Comparison of ENCODE assay signal across 14 mouse cellular contexts in the genomic region with DNA sequence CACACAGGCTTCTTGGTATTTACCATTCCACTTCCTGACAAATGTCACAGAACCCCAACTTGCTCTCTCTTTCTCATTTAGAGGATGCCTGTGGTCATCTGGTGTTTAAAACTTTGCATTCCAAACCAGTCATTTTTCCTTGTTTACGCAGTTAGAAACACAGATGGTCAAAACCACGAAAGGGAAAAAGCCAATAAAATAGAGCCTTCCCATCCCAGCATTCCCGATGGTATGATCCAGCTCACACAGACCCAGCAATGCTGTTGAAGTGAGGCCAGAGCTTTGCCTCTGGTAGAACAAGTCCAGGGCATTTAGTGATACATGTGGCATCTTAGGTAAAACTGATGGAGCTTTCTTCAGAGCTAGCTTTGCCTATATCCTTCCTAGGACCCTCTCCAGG. TPM values are rescaled to one million over a fixed set of nuclear protein-coding genes. Genes with fewer than 3 reads are reported as not detected.
DNase-seq lines count a peak whose midpoint lies in the region; ATAC-seq and TF ChIP-seq lines count a peak whose summit lies in the region.
"Had no signal": no experiment of that assay in that cellular context is flagged by ENCODE, and none has a peak within 500 bp of the region (broad histone marks: within the 10 kb centered on the region; RNA-seq: fewer than 3 reads in every experiment).

No protein-coding gene starts in this region.

- TF ChIP-seq EP300 in heart, adult 2 months (IDR thresholded peaks at IDR 0.05; ENCODE audit: insufficient read depth, low read depth, low read length) = no peak

- peaks cover 2% of the 10 kb centered on the region for H3K79me2 ChIP-seq in heart, adult 2 months (replicated peaks; ENCODE audit: control insufficient read depth, insufficient read depth, low read length)

- H3K27me3 ChIP-seq in heart, adult 2 months (ENCODE audit: control insufficient read depth, insufficient read depth, low read length) = no peaks in the 10 kb centered on the region
- H3K27me3 ChIP-seq in forebrain, embryonic 16.5 days (replicated peaks; ENCODE audit: control insufficient read depth, insufficient read depth, low read length) = no peaks in the 10 kb centered on the region
- H3K27me3 ChIP-seq in small intestine, adult 2 months (ENCODE audit: control insufficient read depth, insufficient read depth, low read length) = no peaks in the 10 kb centered on the region
- H3K27me3 ChIP-seq: heart, embryonic 13.5 days had no signal

- no peak for TF ChIP-seq CTCF in heart, adult 2 months (IDR thresholded peaks at IDR 0.05)
- TF ChIP-seq CTCF in small intestine, adult 2 months (IDR thresholded peaks at IDR 0.05; ENCODE audit: extremely low read depth, insufficient read length, insufficient replicate concordance, low read depth, low read length) = no peak

- WGBS in heart, adult 2 months = 64% methylated on average over 3 of the region's 3 CpGs
- 65% methylated on average over 3 of the region's 3 CpGs for WGBS in forebrain, embryonic 16.5 days
- 70% methylated on average over 3 of the region's 3 CpGs for WGBS in small intestine, adult 2 months

- no peak overlapping the region for H3K4me2 ChIP-seq in forebrain, embryonic 16.5 days (ENCODE audit: low read length)
- H3K4me2 ChIP-seq: heart, embryonic 13.5 days had no signal

- no peak overlapping the region for H3K9ac ChIP-seq in heart, adult 2 months (ENCODE audit: low read depth, low read length)
- H3K9ac ChIP-seq in forebrain, embryonic 16.5 days (replicated peaks; ENCODE audit: low read depth, low read length) = no peak overlapping the region
- H3K9ac ChIP-seq: heart, embryonic 13.5 days had no signal

- peaks cover 4% of the 10 kb centered on the region for H3K4me1 ChIP-seq in heart, adult 2 months (ENCODE audit: control insufficient read depth, insufficient read depth, low read length)
- peaks cover 8% of the 10 kb centered on the region for H3K4me1 ChIP-seq in forebrain, embryonic 16.5 days (replicated peaks; ENCODE audit: control insufficient read depth, insufficient read depth, low read length)
- peaks cover 4% of the 10 kb centered on the region; the same call in 1 of the 2 replicates for H3K4me1 ChIP-seq in small intestine, adult 2 months (ENCODE audit: control insufficient read depth, insufficient read depth, insufficient read length, low read length)
- H3K4me1 ChIP-seq: heart, embryonic 13.5 days had no signal

- peak overlapping the region; percentile 9; the same call in 1 of the 2 replicates for H3K27ac ChIP-seq in heart, adult 2 months
- peak overlapping the region; percentile 69 for H3K27ac ChIP-seq in forebrain, embryonic 16.5 days (ENCODE audit: low read length)
- peak overlapping the region; percentile 69 for H3K27ac ChIP-seq in small intestine, adult 2 months (ENCODE audit: insufficient read depth, low read depth, low read length)
- H3K27ac ChIP-seq: heart, embryonic 13.5 days had no signal

- DNase-seq in heart, adult 2 months = no peak
- DNase-seq in heart, postnatal 25 days (ENCODE audit: low spot score) = no peak
- DNase-seq in lung, postnatal 10 days = peak; percentile 48
- no peak for DNase-seq in lung, postnatal 14 days
- no peak for DNase-seq in B cell, adult 2 months
- no peak for DNase-seq in layer of hippocampus, adult 11-12 months (ENCODE audit: low spot score)
- DNase-seq: retina, postnatal 1 day had no signal

- ATAC-seq in forebrain, embryonic 16.5 days = no peak

- H3K36me3 ChIP-seq in heart, adult 2 months (ENCODE audit: control insufficient read depth, insufficient read depth, low read length) = peaks cover 2% of the 10 kb centered on the region; the same call in 1 of the 2 replicates
- H3K36me3 ChIP-seq in forebrain, embryonic 16.5 days (ENCODE audit: control insufficient read depth, insufficient read depth) = peaks cover 8% of the 10 kb centered on the region
- peaks cover 27% of the 10 kb centered on the region for H3K36me3 ChIP-seq in small intestine, adult 2 months (ENCODE audit: control insufficient read depth, insufficient read depth, low read length)

- no peaks in the 10 kb centered on the region for H3K9me3 ChIP-seq in forebrain, embryonic 16.5 days (ENCODE audit: control insufficient read depth, low read length)
- H3K9me3 ChIP-seq: heart, embryonic 13.5 days had no signal

- no peak for TF ChIP-seq POLR2A in heart, adult 2 months (IDR thresholded peaks at IDR 0.05; ENCODE audit: insufficient read depth, low read depth, low read length)
- no peak for TF ChIP-seq POLR2A in small intestine, adult 2 months (IDR thresholded peaks at IDR 0.05; ENCODE audit: low read depth, low read length)

- intact Hi-C loops in heart, adult 2 months (cut with DNase I) = loop anchor here (5.0 kb wide), 1 partner anchor 36 kb away; no protein-coding TSS in a partner anchor
- intact Hi-C loops in heart, postnatal 25 days (cut with DNase I) = no loop called here

- H3K4me3 ChIP-seq in heart, adult 2 months = no peak overlapping the region
- H3K4me3 ChIP-seq in forebrain, embryonic 16.5 days (replicated peaks; ENCODE audit: low read length) = no peak overlapping the region
- H3K4me3 ChIP-seq in small intestine, adult 2 months (ENCODE audit: low read depth, low read length) = no peak overlapping the region
- H3K4me3 ChIP-seq: heart, embryonic 13.5 days had no signal

RNA-seq across cellular contexts. Expression of gene Gm17364, which starts 47.7 kb away (rescaled TPM):
- total RNA-seq in heart, adult 2 months (2021) = not detected
- not detected in 2 replicates for polyA plus RNA-seq in heart, adult 2 months (2012; rRNA removed)
- total RNA-seq in heart, postnatal 25 days (2021) = not detected
- polyA plus RNA-seq in forebrain, embryonic 16.5 days (2015; fragmentation: Nextera tagmentation; extraction: Ambion mirVana) = not detected in 2 replicates
- polyA plus RNA-seq in small intestine, adult 2 months (2012; rRNA removed) = not detected in 2 replicates
- total RNA-seq: common myeloid progenitor, adult 5-6 weeks had no signal
- polyA plus RNA-seq: heart, embryonic 13.5 days; large intestine, adult 2 months; limb, embryonic 14.5 days; thymus, postnatal 0 days had no signal

Comparison
In these comparisons a context has a peak if more than half of its experiments do, and no peak if none do; other contexts are left out.
1. H3K27ac ChIP-seq: peak in every context shown above with its lines; median percentile 69 in forebrain, embryonic 16.5 days; 69 in small intestine, adult 2 months; 9 in heart, adult 2 months.